Mouse (Mus musculus) kidney, postnatal 14 days (tissue): ENCODE measurements around the gene Eogt.

Source experiments
- DNase-seq: peaks from one replicate; pipeline ENCODE4 v3.0.0; 2022; ENCODE audit warnings: mixed read lengths

Eogt gene

DNA sequence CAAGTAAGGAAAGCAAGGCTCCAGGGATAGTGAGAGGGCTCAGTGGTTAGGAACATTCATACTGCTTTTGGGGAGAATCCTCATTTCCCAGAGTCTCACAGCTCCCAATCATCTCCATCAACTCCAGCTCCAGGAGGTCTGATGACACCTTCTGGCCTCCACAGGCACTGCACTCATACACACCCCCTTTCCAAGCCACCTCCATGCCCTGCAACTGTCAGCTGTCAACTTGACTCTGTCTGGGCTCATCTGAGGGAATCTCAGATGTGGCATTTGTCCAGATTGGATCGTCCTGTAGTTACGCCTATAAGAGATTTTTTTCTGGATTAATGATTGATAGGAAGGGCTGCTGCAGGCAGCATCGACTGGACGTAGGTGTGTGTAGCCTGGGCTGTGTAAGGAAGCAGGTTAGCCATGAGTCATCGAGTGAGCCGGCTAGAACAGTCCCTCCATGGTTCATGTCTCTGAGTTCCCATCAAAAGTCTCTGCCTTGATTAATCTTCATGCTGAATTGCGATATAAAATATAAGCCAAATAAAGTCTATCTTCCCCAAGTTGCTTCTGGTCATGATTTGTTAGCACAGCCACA, 44.6 kb downstream of the Eogt start:
- DNase-seq = no peak

DNA sequence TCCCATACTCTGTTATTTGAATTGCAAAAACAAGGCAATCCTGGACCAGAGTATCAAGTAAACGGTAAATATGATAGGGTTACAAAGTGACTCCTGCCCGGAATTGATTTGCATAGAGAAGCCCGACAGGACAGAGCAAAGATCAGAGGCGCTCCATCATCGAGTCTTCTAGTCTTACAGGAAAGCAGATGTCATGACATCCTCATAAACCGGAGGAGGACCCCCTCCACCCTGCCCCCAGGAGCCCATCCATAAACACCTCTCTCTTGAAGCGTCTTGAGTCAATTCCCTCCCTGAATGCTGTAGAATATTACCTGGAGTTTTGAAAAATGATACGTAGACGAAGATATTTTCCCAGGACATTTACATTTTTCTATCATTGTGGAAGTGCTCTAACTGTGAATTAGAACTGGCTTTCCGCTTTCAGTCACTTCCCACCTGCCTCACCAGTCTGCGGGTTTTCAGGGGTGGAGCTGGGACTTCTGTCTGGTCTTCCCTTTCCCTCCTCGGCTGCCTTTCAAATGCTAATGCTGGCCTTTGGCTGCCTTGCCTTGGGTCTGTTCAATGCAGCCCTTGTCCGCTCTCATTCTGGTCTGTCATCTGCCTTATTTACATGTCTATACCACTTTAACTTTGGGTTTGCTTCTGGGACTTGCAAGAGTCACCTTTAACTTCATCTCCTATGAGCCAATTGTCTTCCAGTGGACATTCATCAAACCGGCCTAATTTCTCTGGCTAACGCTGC, 46.9 kb downstream of the Eogt start:
- DNase-seq = no peak

DNA sequence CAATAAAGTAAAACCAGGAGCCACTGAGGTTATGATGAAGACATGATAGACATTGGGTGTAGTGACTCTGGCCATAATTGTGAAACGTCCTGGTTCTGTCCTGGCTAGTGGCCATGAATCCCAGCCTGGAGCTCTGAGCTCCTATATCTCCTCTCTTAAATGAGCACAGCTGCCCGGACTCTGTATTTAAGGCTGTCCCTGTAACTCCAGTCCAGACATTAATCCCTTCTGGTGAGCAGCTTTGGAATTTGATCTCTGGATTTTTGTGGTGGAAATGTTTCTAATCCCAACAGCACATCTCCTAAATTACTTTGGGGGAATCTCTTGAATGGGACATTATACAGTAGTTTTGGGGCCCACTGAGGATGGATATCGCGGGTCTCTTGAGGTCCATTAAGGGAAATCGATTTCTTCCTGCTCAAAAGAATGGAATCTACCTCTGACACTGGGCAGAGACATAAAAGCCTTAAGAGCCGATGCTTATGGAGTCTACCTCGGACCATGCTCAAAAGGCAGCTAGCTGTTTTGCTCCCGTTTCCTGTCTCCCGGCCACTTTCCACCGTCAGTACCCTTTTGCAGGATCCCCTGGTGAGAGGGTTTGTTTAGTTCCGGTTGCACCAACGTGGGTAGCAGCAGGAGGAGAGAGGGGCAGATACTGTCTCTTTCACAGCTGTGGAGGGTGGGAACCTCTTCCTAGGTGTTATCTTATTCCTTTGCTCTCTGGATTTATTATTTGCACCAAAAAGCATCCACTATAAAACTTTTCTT, 47.6 kb downstream of the Eogt start:
- DNase-seq = peak; percentile 9

DNA sequence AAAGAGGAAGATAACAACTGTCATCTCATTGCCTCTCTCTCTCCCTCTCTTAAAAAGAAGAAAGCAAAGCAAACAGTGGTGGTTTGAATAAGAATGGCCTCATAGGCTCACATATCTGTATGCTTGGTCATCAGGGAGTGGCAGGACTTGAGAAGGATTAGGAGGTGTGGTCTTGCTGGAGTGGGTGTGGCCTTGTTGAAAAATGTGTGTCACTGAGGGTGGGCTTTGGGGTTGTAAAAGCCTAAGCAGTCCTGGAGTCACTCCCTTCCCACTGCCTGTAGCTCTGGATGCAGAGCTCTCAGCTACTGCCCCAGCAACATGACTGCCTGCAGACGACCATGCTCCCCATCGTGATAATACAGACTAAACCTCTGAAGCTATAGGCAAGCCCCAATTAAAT, 66.6 kb downstream of the Eogt start:
- DNase-seq = no peak

DNA sequence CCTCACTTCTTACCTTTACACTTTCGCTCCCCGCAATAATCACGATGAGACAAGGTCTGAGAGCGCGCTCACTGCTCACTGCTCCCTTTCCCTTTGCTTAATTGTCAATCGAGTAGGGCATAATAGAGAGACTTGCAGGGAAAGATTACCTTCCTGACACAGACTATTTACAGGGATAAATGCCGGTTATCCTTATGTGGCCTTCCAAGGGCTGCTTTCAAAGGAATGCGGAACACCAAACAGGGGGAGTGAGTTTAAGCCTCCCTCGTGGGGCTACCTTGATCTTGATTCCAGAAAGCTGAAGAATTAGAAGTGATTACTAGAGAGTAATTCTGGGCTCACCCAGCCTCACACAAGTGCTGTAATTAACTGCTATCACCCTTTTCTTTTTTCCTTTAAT, 69.0 kb downstream of the Eogt start:
- DNase-seq = no peak

DNA sequence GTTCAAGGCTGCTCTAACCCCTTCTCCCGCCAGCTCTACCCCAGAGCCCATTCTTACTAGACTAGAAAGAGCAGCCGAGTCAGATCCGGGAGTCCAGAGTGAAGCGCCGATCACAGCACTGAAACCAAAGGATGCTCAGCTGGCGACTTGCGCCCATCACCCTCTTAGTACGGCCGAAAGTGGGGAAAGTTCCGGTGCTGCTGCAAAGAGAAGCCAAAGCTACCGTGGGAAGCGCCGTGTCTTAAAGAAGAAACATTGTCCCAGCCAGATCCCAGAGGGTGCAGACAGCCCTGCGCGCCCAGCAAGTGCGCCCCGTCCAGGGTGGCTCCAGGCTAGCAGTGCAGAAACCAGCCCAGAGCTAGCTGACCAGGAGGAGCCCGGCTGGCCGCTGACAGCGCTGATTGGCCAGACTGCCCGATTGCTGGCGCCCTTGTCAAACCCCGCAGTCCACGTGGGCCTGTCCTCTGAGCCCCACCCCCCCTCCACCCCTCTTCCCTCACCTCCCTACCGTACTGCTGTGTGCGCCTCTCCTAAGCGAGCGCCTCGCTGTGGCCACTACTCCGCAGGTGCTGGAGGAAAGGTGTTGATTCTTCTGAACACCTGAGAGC, 88.8 kb downstream of the Eogt start, which contains the start of gene Fam19a4:
Gene Fam19a4 (minus strand): TSS at position 340 of the 608 bp plus-strand sequence.
- DNase-seq = peak; percentile 51
